Mouse (Mus musculus) ovary, postnatal 14 days (tissue): ENCODE data around the gene Madd.

Experiments used
- DNase-seq: peaks from one replicate; pipeline ENCODE4 v3.0.0; 2022; ENCODE audit warnings: low spot score

Madd gene

GRCm38 (mm10) chr2:91175490-91175889, 8.1 kb downstream of the Madd start:
- DNase-seq, result no peak

GRCm38 (mm10) chr2:91169587-91170322, 13.9 kb downstream of the Madd start:
- no peak for DNase-seq

- DNase-seq, result no peak
Measured at GRCm38 (mm10) chr2:91167629-91168028, 16.0 kb downstream of the Madd start.

GRCm38 (mm10) chr2:91164991-91165390, 18.6 kb downstream of the Madd start:
- DNase-seq, result no peak

- DNase-seq, result no peak
Measured at GRCm38 (mm10) chr2:91163532-91163931, 20.1 kb downstream of the Madd start.

GRCm38 (mm10) chr2:91162952-91163351, 20.7 kb downstream of the Madd start:
- DNase-seq, result no peak

GRCm38 (mm10) chr2:91160591-91160990, 23.0 kb downstream of the Madd start:
- DNase-seq, result no peak

GRCm38 (mm10) chr2:91157002-91157752, 26.5 kb downstream of the Madd start:
- DNase-seq, result no peak

GRCm38 (mm10) chr2:91154091-91154490, 29.5 kb downstream of the Madd start:
- DNase-seq, result no peak

GRCm38 (mm10) chr2:91152885-91153377, 30.7 kb downstream of the Madd start:
- DNase-seq, result no peak

GRCm38 (mm10) chr2:91151331-91151730, 32.3 kb downstream of the Madd start:
- DNase-seq, result no peak

- DNase-seq, result no peak
Measured at GRCm38 (mm10) chr2:91148101-91148500, 35.5 kb downstream of the Madd start.

- no peak for DNase-seq
Measured at GRCm38 (mm10) chr2:91143401-91143800, 40.2 kb downstream of the Madd start.

GRCm38 (mm10) chr2:91142920-91143319, 40.7 kb downstream of the Madd start:
- no peak for DNase-seq

- DNase-seq, result no peak
Measured at GRCm38 (mm10) chr2:91139764-91140163, 43.9 kb downstream of the Madd start.

- no peak for DNase-seq
Measured at GRCm38 (mm10) chr2:91139311-91139710, 44.3 kb downstream of the Madd start.

GRCm38 (mm10) chr2:91137481-91137880, 46.2 kb downstream of the Madd start:
- DNase-seq, result no peak

GRCm38 (mm10) chr2:91136513-91137412, 46.9 kb downstream of the Madd start:
- no peak for DNase-seq

GRCm38 (mm10) chr2:91132035-91132434, 51.6 kb downstream of the Madd start:
- DNase-seq, result no peak

- DNase-seq, result no peak
Measured at GRCm38 (mm10) chr2:91131251-91131650, 52.4 kb downstream of the Madd start.

- peak; percentile 25 for DNase-seq
Measured at GRCm38 (mm10) chr2:91130126-91130525, 53.5 kb downstream of the Madd start.

- no peak for DNase-seq
Measured at GRCm38 (mm10) chr2:91128761-91129160, 54.9 kb downstream of the Madd start.
